Mouse (Mus musculus): ENCODE measurements around the gene Gm10100. TPM values are rescaled to one million over a fixed set of nuclear protein-coding genes. Genes with fewer than 3 reads are reported as not detected.

Gm10100 gene
- polyA plus RNA-seq (2021; fragmentation: Nextera tagmentation) = not detected in 2 replicates
- long read RNA-seq, experiment 1 = 0 reads
- long read RNA-seq, experiment 2 = 0 reads

GRCm38 (mm10) chr10:77726186-77726585 lies at the start of gene Gm10100:
Gene Gm10100, plus strand, starts transcription at chr10:77726486.

GRCm38 (mm10) chr10:77685895-77686664 lies 40.2 kb upstream of the Gm10100 start, which contains the start of gene Tspear:
Gene Tspear, plus strand, starts transcription at chr10:77686569.

GRCm38 (mm10) chr10:77690356-77690807 lies 35.9 kb upstream of the Gm10100 start, which contains the start of gene Gm19402:
Gene Gm19402, minus strand, starts transcription at chr10:77690757.

GRCm38 (mm10) chr10:77697133-77697532 lies 29.2 kb upstream of the Gm10100 start, which contains the start of gene Gm9508:
Gene Gm9508, minus strand, starts transcription at chr10:77697233.

GRCm38 (mm10) chr10:77706326-77706725 lies 20.0 kb upstream of the Gm10100 start, which contains the start of gene Gm10272:
Gene Gm10272, plus strand, starts transcription at chr10:77706626.

GRCm38 (mm10) chr10:77711157-77711556 lies 15.1 kb upstream of the Gm10100 start, which contains the start of gene Gm10024:
Gene Gm10024, plus strand, starts transcription at chr10:77711457.

DNA sequence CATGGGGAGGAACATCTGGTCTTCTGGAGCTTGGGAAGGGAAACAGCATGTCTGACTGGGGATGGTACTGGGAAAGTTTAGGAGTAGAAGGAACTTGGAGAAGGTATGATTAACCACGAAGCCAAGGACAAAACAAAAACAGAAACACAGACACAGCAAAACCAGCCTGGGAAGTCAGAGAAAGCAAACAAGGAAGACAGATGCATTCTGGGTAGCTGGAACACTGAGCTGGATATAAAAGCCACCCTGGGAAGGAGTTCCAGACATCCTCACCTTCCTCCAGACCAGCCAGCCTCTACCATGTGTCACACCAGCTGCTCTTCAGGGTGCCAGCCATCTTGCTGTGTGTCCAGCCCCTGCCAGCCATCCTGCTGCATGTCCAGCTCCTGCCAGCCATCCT lies 10.8 kb upstream of the Gm10100 start, which contains the start of gene Gm10142:
TSS of gene Gm10142 (plus strand) at position 301 of the 400 bp plus-strand sequence.

GRCm38 (mm10) chr10:77720299-77720698 lies 6.0 kb upstream of the Gm10100 start, which contains the start of gene Krtap12-1:
Gene Krtap12-1, plus strand, starts transcription at chr10:77720599.

GRCm38 (mm10) chr10:77741924-77742688 lies 15.8 kb downstream of the Gm10100 start, which contains the start of gene Gm18596:
Gene Gm18596, minus strand, starts transcription at chr10:77742638.

DNA sequence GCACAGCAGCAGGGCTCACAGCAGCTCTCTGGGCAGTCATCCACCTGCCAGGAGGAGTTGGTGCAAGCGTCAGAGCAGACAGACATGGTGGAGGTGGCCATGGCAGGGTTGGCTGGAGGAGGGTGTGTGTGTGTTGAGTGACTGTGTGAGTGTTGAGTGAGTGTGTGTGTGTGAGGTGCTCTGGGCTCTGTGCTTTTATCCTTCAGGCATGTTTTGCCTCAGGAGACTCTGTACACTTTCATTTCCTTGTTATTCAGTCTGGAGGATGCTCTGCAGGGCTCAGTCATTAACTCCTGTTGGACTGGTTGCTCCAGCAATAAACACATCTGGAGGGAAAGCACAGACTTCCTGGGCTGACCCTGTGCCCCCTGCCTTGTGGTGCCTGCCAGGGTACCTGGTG lies 25.0 kb downstream of the Gm10100 start, which contains the start of gene Gm9736:
TSS of gene Gm9736 (minus strand) at position 101 of the 400 bp plus-strand sequence.

DNA sequence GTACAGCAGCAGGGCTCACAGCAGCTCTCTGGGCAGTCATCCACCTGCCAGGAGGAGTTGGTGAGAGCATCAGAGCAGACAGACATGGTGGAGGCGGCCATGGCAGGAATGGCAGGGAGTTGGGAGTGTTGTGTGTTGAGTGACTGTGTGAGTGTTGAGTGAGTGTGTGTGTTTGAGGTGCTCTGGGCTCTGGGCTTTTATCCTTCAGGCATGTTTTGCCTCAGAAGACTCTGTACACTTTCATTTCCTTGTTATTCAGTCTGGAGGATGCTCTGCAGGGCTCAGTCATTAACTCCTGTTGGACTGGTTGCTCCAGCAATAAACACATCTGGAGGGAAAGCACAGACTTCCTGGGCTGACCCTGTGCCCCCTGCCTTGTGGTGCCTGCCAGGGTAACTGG lies 33.3 kb downstream of the Gm10100 start, which contains the start of gene Gm3233:
TSS of gene Gm3233 (minus strand) at position 101 of the 400 bp plus-strand sequence.

DNA sequence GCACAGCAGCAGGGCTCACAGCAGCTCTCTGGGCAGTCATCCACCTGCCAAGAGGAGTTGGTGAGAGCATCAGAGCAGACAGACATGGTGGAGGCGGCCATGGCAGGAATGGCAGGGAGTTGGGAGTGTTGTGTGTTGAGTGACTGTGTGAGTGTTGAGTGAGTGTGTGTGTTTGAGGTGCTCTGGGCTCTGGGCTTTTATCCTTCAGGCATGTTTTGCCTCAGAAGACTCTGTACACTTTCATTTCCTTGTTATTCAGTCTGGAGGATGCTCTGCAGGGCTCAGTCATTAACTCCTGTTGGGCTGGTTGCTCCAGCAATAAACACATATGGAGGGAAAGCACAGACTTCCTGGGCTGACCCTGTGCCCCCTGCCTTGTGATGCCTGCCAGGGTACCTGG lies 44.9 kb downstream of the Gm10100 start, which contains the start of gene Gm3238:
TSS of gene Gm3238 (minus strand) at position 101 of the 400 bp plus-strand sequence.

Other genes with a start within 250 kb of the Gm10100 start
- 26.3 and 30.1 TPM in 2 replicates for gene Fam207a, start 210.7 kb upstream of the Gm10100 start, polyA plus RNA-seq (2021; fragmentation: Nextera tagmentation)
- gene Itgb2, start 196.2 kb upstream of the Gm10100 start, polyA plus RNA-seq (2021; fragmentation: Nextera tagmentation) = 6.9 and 7.4 TPM in 2 replicates
- 78.1 and 78.4 TPM in 2 replicates for gene Pttg1ip, start 144.8 kb upstream of the Gm10100 start, polyA plus RNA-seq (2021; fragmentation: Nextera tagmentation)
- gene Sumo3, start 120.4 kb upstream of the Gm10100 start, polyA plus RNA-seq (2021; fragmentation: Nextera tagmentation) = 138 and 169 TPM in 2 replicates
- 2.2 and 4.3 TPM in 2 replicates for gene Gm49325, start 120.3 kb upstream of the Gm10100 start, polyA plus RNA-seq (2021; fragmentation: Nextera tagmentation)
- 64.6 and 69.3 TPM in 2 replicates for gene Ube2g2, start 104.2 kb upstream of the Gm10100 start, polyA plus RNA-seq (2021; fragmentation: Nextera tagmentation)
- 0.09 and 0.26 TPM in 2 replicates for gene Tspear, start 39.9 kb upstream of the Gm10100 start, polyA plus RNA-seq (2021; fragmentation: Nextera tagmentation)
- gene Gm19402, start 35.7 kb upstream of the Gm10100 start, polyA plus RNA-seq (2021; fragmentation: Nextera tagmentation) = not detected in 2 replicates
- gene Gm9508, start 29.3 kb upstream of the Gm10100 start, polyA plus RNA-seq (2021; fragmentation: Nextera tagmentation) = not detected in 2 replicates
- not detected in 2 replicates for gene Gm10272, start 19.9 kb upstream of the Gm10100 start, polyA plus RNA-seq (2021; fragmentation: Nextera tagmentation)
- gene Gm10024, start 15.0 kb upstream of the Gm10100 start, polyA plus RNA-seq (2021; fragmentation: Nextera tagmentation) = not detected in 2 replicates
- not detected in 2 replicates for gene Gm10142, start 10.7 kb upstream of the Gm10100 start, polyA plus RNA-seq (2021; fragmentation: Nextera tagmentation)
- gene Krtap12-1, start 5.9 kb upstream of the Gm10100 start, polyA plus RNA-seq (2021; fragmentation: Nextera tagmentation) = not detected in 2 replicates
- gene Gm18596, start 16.2 kb downstream of the Gm10100 start, polyA plus RNA-seq (2021; fragmentation: Nextera tagmentation) = not detected in 2 replicates
- gene Gm9736, start 24.9 kb downstream of the Gm10100 start, polyA plus RNA-seq (2021; fragmentation: Nextera tagmentation) = not detected in 2 replicates
- not detected in 2 replicates for gene Gm3233, start 33.2 kb downstream of the Gm10100 start, polyA plus RNA-seq (2021; fragmentation: Nextera tagmentation)
- gene Gm3238, start 44.8 kb downstream of the Gm10100 start, polyA plus RNA-seq (2021; fragmentation: Nextera tagmentation) = not detected in 2 replicates
- gene Gm7138, start 50.5 kb downstream of the Gm10100 start, polyA plus RNA-seq (2021; fragmentation: Nextera tagmentation) = not detected in 2 replicates
- gene Gm3250, start 56.1 kb downstream of the Gm10100 start, polyA plus RNA-seq (2021; fragmentation: Nextera tagmentation) = not detected in 2 replicates
- not detected in 2 replicates for gene Gm7137, start 61.7 kb downstream of the Gm10100 start, polyA plus RNA-seq (2021; fragmentation: Nextera tagmentation)
- not detected in 2 replicates for gene Gm9639, start 68.6 kb downstream of the Gm10100 start, polyA plus RNA-seq (2021; fragmentation: Nextera tagmentation)
- not detected in 2 replicates for gene Gm19668, start 72.6 kb downstream of the Gm10100 start, polyA plus RNA-seq (2021; fragmentation: Nextera tagmentation)
- not detected in 2 replicates for gene Gm9507, start 85.4 kb downstream of the Gm10100 start, polyA plus RNA-seq (2021; fragmentation: Nextera tagmentation)
- not detected in 2 replicates for gene Gm2696, start 88.2 kb downstream of the Gm10100 start, polyA plus RNA-seq (2021; fragmentation: Nextera tagmentation)
- not detected in 2 replicates for gene Krtap10-4, start 100.6 kb downstream of the Gm10100 start, polyA plus RNA-seq (2021; fragmentation: Nextera tagmentation)
- not detected in 2 replicates for gene Krtap10-10, start 109.5 kb downstream of the Gm10100 start, polyA plus RNA-seq (2021; fragmentation: Nextera tagmentation)
- gene Gm36176, start 120.3 kb downstream of the Gm10100 start, polyA plus RNA-seq (2021; fragmentation: Nextera tagmentation) = not detected in 2 replicates
- gene Gm10318, start 126.4 kb downstream of the Gm10100 start, polyA plus RNA-seq (2021; fragmentation: Nextera tagmentation) = not detected in 2 replicates
- not detected in 2 replicates for gene Gm3285, start 135.5 kb downstream of the Gm10100 start, polyA plus RNA-seq (2021; fragmentation: Nextera tagmentation)
- 2.7 and 2.9 TPM in 2 replicates for gene Lrrc3, start 176.1 kb downstream of the Gm10100 start, polyA plus RNA-seq (2021; fragmentation: Nextera tagmentation)
- 5.7 and 6.1 TPM in 2 replicates for gene Trpm2, start 244.1 kb downstream of the Gm10100 start, polyA plus RNA-seq (2021; fragmentation: Nextera tagmentation)